Mouse (Mus musculus) midbrain, embryonic 12.5 days (tissue): ENCODE measurements around the gene Vps37c. TPM values are rescaled to one million over a fixed set of nuclear protein-coding genes. Genes with fewer than 3 reads are reported as not detected.
A peak's percentile ranks its signal among the peaks of the same experiment; 100 is the strongest.

ENCODE experiments used
- ATAC-seq: fragments of 200-750 bp; cut with Nextera tagmentation; 2 replicates; pipeline ENCODE4 v1.8.0; 2017; ENCODE audit warnings: low read depth, moderate TSS enrichment, moderate library complexity; ENCODE audit not compliant: low FRiP score
- H3K27ac ChIP-seq: fragments of 300-500 bp; sonication (generic); replicated peaks from 2 replicates; pipeline ENCODE4 v1.5.1; 2016; ENCODE audit warnings: mild to moderate bottlenecking
- H3K27me3 ChIP-seq: fragments of 300-500 bp; sonication (generic); 2 replicates; pipeline ENCODE4 v1.6.1; 2016; ENCODE audit warnings: mild to moderate bottlenecking
- H3K36me3 ChIP-seq: fragments of 300-500 bp; sonication (generic); 2 replicates; pipeline ENCODE4 v1.6.1; 2016
- H3K4me1 ChIP-seq: fragments of 300-500 bp; sonication (generic); 2 replicates; pipeline ENCODE4 v1.6.1; 2016
- H3K4me2 ChIP-seq: fragments of 300-500 bp; sonication (generic); replicated peaks from 2 replicates; pipeline ENCODE4 v1.6.1; 2016; ENCODE audit warnings: mild to moderate bottlenecking, moderate library complexity
- H3K4me3 ChIP-seq: fragments of 300-500 bp; sonication (generic); 2 replicates; pipeline ENCODE4 v1.5.1; 2016; ENCODE audit warnings: mild to moderate bottlenecking
- H3K9ac ChIP-seq: fragments of 300-500 bp; sonication (generic); replicated peaks from 2 replicates; pipeline ENCODE4 v1.6.1; 2016; ENCODE audit warnings: mild to moderate bottlenecking, moderate library complexity
- H3K9me3 ChIP-seq: fragments of 300-500 bp; sonication (generic); 2 replicates; pipeline ENCODE4 v1.6.1; 2016; ENCODE audit warnings: mild to moderate bottlenecking
- WGBS: fragments of 180-500 bp; shearing (Covaris S2); methylation state at CpG from one replicate; pipeline ENCODE4 v1.1.7; 2016; 5-methylcytosine and 5-hydroxymethylcytosine counted together
- polyA plus RNA-seq: library from polyadenylated mRNA; unstranded; fragments of >200 nt; fragmentation: Nextera tagmentation; extraction: Ambion mirVana; gene quantifications from 2 replicates; pipeline ENCODE4 v1.2.1, GENCODE M21; 2016

Gene Vps37c
- polyA plus RNA-seq, 1 experiment from 2014 or later = 30.5 TPM

- no peak overlapping the region for H3K4me3 ChIP-seq
- no peaks in the 10 kb centered on the region; the same call in 1 of the 2 replicates for H3K27me3 ChIP-seq
- 22% methylated on average over 2 of the region's 2 CpGs for WGBS
- no peaks in the 10 kb centered on the region for H3K9me3 ChIP-seq
- no peaks in the 10 kb centered on the region for H3K36me3 ChIP-seq
- H3K4me1 ChIP-seq = no peaks in the 10 kb centered on the region
- peak; percentile 62; the same call in 1 of the 2 replicates for ATAC-seq
- H3K27ac ChIP-seq = no peak overlapping the region
- no peak overlapping the region for H3K4me2 ChIP-seq
- no peak overlapping the region for H3K9ac ChIP-seq
Observed at GRCm38 (mm10) chr19:10665499-10665898, 23.0 kb upstream of the Vps37c start.

DNA sequence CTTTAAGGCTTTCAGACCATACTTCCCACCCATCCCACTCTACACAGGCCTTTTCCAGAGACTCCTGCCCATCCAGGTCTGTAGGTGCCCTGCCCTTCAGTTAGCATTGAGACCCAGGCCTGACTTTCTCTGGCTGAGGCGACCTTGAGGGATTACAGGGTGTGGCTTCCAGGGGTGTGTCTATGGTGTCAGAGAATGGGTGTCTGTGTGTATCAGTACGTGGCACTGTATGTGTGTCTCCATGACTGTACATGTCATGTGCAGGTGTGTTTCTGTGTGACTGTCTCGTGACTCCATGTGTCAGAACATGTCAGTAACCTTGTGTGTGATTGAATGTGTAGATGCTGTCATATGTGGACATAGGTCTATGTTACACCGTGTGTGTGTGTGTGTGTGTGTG, 17.2 kb upstream of the Vps37c start:
- no peak overlapping the region for H3K9ac ChIP-seq
- H3K4me2 ChIP-seq = no peak overlapping the region
- WGBS = 85% methylated on average over 4 of the region's 4 CpGs
- 0 out of 2 replicates have a peak, but pooled peaks have one; percentile 9 for ATAC-seq
- no peaks in the 10 kb centered on the region for H3K4me1 ChIP-seq
- no peaks in the 10 kb centered on the region for H3K9me3 ChIP-seq
- H3K27me3 ChIP-seq = no peaks in the 10 kb centered on the region; the same call in 1 of the 2 replicates
- H3K27ac ChIP-seq = no peak overlapping the region
- H3K36me3 ChIP-seq = no peaks in the 10 kb centered on the region
- no peak overlapping the region for H3K4me3 ChIP-seq

GRCm38 (mm10) chr19:10671854-10672417, 16.6 kb upstream of the Vps37c start:
- Histone ChIP-seq H3K27ac (no peak overlapping the region), H3K4me2 (no peak overlapping the region), H3K36me3 (no peaks in the 10 kb centered on the region), H3K4me3 (no peak overlapping the region), H3K4me1 (no peaks in the 10 kb centered on the region), H3K9me3 (no peaks in the 10 kb centered on the region), H3K9ac (no peak overlapping the region), H3K27me3 (no peaks in the 10 kb centered on the region; the same call in 1 of the 2 replicates)
- ATAC-seq = no peak
- 74% methylated on average over 9 of the region's 9 CpGs for WGBS

GRCm38 (mm10) chr19:10673275-10673674, 15.3 kb upstream of the Vps37c start:
- no peaks in the 10 kb centered on the region for H3K36me3 ChIP-seq
- H3K4me1 ChIP-seq = no peaks in the 10 kb centered on the region
- H3K27me3 ChIP-seq = no peaks in the 10 kb centered on the region; the same call in 1 of the 2 replicates
- no peak overlapping the region for H3K4me2 ChIP-seq
- no peak for ATAC-seq
- H3K4me3 ChIP-seq = no peak overlapping the region
- no peak overlapping the region for H3K27ac ChIP-seq
- WGBS = 63% methylated on average over 1 of the region's 1 CpGs
- no peaks in the 10 kb centered on the region for H3K9me3 ChIP-seq
- H3K9ac ChIP-seq = 0 out of 2 replicates have a peak overlapping the region, but pooled peaks have one; percentile 6

DNA sequence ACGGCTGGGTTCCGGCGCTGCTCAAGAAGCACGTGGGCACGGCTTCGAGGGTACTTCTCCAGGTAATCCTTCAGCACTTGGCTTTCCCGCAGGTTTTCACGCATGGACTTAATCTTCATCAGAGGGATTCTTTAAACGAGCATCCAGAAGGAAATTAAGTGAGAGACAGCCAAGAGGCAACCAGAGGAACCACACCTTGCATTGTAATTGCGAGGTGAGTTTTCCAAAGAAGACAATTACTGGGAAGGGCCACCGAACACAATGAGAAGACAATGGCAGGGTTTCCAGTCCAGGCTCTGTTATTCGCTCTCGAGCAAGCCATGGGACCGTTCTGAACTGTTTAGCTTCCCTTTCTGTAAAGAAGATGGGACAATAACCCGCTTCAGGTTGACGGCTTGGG, 11.9 kb upstream of the Vps37c start:
- Histone ChIP-seq H3K4me3 (no peak overlapping the region), H3K4me1 (no peaks in the 10 kb centered on the region)
- 86% methylated on average over 16 of the region's 16 CpGs for WGBS

DNA sequence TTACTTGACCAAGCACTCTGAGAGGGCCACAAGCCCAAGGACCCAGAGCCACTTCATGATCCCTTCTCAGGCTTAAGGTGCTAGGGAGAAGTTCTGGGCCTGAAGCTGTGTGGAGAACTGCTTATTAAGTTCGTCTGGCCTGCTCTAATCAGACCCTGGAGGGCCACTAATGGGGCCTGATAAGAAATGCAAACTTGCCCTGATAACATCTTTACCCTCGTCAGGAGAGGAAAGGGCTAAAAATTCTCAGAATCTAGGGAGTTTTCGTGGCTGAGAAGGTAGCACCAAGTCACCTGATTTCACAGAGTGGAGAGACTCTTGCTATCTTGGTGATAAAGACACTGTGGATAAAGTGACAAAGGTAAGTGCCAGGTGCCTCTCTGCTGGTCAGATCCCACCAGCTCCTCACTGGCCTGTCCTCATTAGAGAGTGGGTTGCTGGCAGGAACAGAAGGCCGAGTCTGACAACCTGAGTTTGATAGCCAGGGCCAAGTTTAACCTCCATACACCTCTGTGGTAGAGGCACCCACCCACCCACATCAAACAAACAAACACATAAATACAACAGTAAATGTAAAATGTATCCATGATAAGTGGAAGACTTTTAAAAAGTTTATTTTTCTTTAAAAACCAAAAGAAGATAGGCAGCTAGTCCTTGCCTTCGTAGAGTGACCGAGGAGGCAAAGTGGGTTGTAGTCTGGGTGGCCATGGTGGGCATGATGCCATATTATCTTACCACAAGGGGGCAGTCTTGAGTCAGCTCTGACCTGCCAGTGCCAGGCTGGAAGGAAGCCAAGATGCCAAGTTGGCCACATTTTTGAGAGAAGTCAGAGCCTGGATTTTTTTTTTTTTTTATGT, 10.4 kb upstream of the Vps37c start, which contains the start of gene Pga5:
Gene Pga5, minus strand, starts transcription at position 157 of the 857 bp plus-strand sequence.
- no peaks in the 10 kb centered on the region; the same call in 1 of the 2 replicates for H3K27me3 ChIP-seq
- H3K9ac ChIP-seq = no peak within 1 kb of the TSS
- no peak within 1 kb of the TSS for H3K4me2 ChIP-seq
- 52% methylated on average over 6 of the region's 6 CpGs for WGBS
- H3K27ac ChIP-seq = no peak within 1 kb of the TSS
- H3K4me1 ChIP-seq = no peaks in the 10 kb centered on the region
- H3K9me3 ChIP-seq = no peaks in the 10 kb centered on the region
- H3K36me3 ChIP-seq = no peaks in the 10 kb centered on the region
- H3K4me3 ChIP-seq = no peak within 1 kb of the TSS
- peak; percentile 71; the same call in 1 of the 2 replicates for ATAC-seq

More for the DNA sequence above, 11.9 kb upstream of the Vps37c start:
- Histone ChIP-seq H3K27ac (no peak overlapping the region), H3K9me3 (no peaks in the 10 kb centered on the region), H3K9ac (no peak overlapping the region), H3K4me2 (no peak overlapping the region), H3K36me3 (no peaks in the 10 kb centered on the region), H3K27me3 (no peaks in the 10 kb centered on the region)
- no peak for ATAC-seq

GRCm38 (mm10) chr19:10678772-10679067, 9.8 kb upstream of the Vps37c start:
- Histone ChIP-seq H3K36me3 (no peaks in the 10 kb centered on the region), H3K4me2 (no peak overlapping the region), H3K9ac (no peak overlapping the region), H3K27ac (no peak overlapping the region), H3K4me1 (no peaks in the 10 kb centered on the region), H3K4me3 (no peak overlapping the region), H3K27me3 (no peaks in the 10 kb centered on the region; the same call in 1 of the 2 replicates), H3K9me3 (no peaks in the 10 kb centered on the region)
- ATAC-seq = peak; percentile 38; the same call in 1 of the 2 replicates
- 83% methylated on average over 1 of the region's 1 CpGs for WGBS

DNA sequence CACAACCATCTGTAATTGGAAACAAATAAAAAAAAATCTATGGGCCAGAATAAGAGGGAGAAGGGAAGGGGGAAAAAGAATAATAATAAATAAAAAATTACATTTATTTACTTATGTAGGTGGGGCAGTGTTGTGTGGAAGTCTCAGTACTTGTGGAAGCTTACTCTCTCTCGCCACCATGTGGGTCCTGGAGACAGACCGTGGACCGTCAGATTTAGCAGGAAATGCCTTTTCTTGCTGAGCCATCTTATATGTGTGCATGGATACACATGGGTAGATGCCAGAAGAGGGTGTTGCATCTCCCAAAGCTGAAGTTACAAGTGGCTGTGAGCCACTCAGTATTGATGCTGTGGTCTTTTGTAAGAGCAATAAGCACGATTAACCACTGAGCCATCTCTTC, 7.0 kb upstream of the Vps37c start:
- Histone ChIP-seq H3K9ac (no peak overlapping the region), H3K27me3 (no peaks in the 10 kb centered on the region; the same call in 1 of the 2 replicates), H3K4me2 (no peak overlapping the region), H3K4me1 (no peaks in the 10 kb centered on the region), H3K9me3 (no peaks in the 10 kb centered on the region), H3K27ac (no peak overlapping the region), H3K36me3 (no peaks in the 10 kb centered on the region), H3K4me3 (no peak overlapping the region)
- no peak for ATAC-seq
- 73% methylated on average over 4 of the region's 4 CpGs for WGBS

- Histone ChIP-seq H3K4me2 (no peak overlapping the region), H3K9me3 (no peaks in the 10 kb centered on the region), H3K9ac (no peak overlapping the region), H3K4me1 (peaks cover 18% of the 10 kb centered on the region), H3K4me3 (no peak overlapping the region), H3K27ac (no peak overlapping the region), H3K27me3 (no peaks in the 10 kb centered on the region; the same call in 1 of the 2 replicates), H3K36me3 (no peaks in the 10 kb centered on the region)
- no peak for ATAC-seq
- 91% methylated on average over 9 of the region's 9 CpGs for WGBS
Observed at GRCm38 (mm10) chr19:10685081-10685480, 3.5 kb upstream of the Vps37c start.

DNA sequence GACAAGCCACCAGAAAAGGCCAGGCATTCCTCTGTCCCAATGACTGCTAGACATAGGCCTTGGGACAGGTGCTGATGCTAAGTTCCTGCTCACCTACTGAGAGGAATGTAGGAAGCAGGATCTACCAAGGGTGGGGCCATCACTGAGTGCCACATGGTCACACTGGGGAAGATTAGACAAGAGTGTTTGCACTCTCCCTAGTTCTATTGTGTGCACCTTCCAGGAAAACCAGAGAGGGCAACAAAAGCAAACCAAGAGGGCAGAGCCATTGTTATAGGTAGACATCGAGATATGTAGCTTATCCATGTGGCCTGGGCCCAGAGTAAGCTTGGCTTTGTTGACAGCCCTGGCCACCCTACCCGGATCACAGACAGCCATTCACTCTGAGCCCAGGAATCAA, 2.8 kb upstream of the Vps37c start:
- Histone ChIP-seq H3K27me3 (no peaks in the 10 kb centered on the region; the same call in 1 of the 2 replicates), H3K4me3 (no peak overlapping the region), H3K27ac (no peak overlapping the region), H3K4me2 (no peak overlapping the region), H3K36me3 (no peaks in the 10 kb centered on the region), H3K9ac (no peak overlapping the region), H3K4me1 (peaks cover 20% of the 10 kb centered on the region), H3K9me3 (no peaks in the 10 kb centered on the region)
- no peak for ATAC-seq
- WGBS = 75% methylated on average over 2 of the region's 2 CpGs

- Histone ChIP-seq H3K9me3 (no peaks in the 10 kb centered on the region), H3K27me3 (no peaks in the 10 kb centered on the region), H3K4me1 (peaks cover 25% of the 10 kb centered on the region), H3K27ac (peak overlapping the region; percentile 94), H3K36me3 (no peaks in the 10 kb centered on the region), H3K9ac (peak overlapping the region; percentile 76), H3K4me3 (peak overlapping the region; percentile 80), H3K4me2 (peak overlapping the region; percentile 77)
- WGBS = 65% methylated on average over 5 of the region's 5 CpGs
- no peak for ATAC-seq
Observed at GRCm38 (mm10) chr19:10689470-10690166, 1.1 kb downstream of the Vps37c start.

DNA sequence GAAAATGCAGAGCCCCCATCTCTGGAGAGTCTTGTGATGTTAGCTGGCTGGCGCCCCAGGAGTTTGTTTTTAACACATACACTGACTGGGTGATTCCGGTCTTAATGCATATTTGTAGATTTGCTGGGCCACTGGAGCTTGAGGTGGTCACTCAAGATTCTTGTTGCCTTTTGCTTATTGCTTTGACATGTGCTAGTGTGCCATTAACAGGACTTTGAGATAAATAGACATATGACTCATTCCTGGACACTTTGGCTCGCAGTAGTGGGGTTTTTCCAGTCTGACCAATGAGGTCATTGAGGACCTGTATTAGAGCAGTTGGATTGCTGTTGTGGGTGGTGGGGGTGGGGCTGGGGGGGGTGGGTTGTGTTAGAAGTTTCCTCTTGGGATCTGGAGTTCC, 1.8 kb downstream of the Vps37c start:
- Histone ChIP-seq H3K4me1 (peaks cover 29% of the 10 kb centered on the region), H3K36me3 (no peaks in the 10 kb centered on the region), H3K27ac (no peak overlapping the region), H3K27me3 (no peaks in the 10 kb centered on the region), H3K4me3 (no peak overlapping the region), H3K9ac (no peak overlapping the region), H3K9me3 (no peaks in the 10 kb centered on the region), H3K4me2 (peak overlapping the region; percentile 77)
- 87% methylated on average over 3 of the region's 3 CpGs for WGBS
- ATAC-seq = no peak
